Mouse (Mus musculus) midbrain, embryonic 11.5 days (tissue): ENCODE measurements around the gene Smarcd2. TPM values are rescaled to one million over a fixed set of nuclear protein-coding genes. Genes with fewer than 3 reads are reported as not detected.

Source experiments
- ATAC-seq: fragments of 200-750 bp; cut with Nextera tagmentation; 2 replicates; pipeline ENCODE4 v1.8.0; 2017; ENCODE audit warnings: moderate TSS enrichment, moderate library complexity; ENCODE audit not compliant: low FRiP score
- DNase-seq: peaks from one replicate; pipeline ENCODE4 v3.0.0; 2015; ENCODE audit warnings: low spot score; ENCODE audit errors: missing footprints
- H3K27ac ChIP-seq: fragments of 300-500 bp; sonication (generic); 2 replicates; pipeline ENCODE4 v1.5.1; 2014; ENCODE audit warnings: low read depth, low read length
- H3K27me3 ChIP-seq: fragments of 300-500 bp; sonication (generic); 2 replicates; pipeline ENCODE4 v1.6.1; 2014; ENCODE audit warnings: mild to moderate bottlenecking, low read length, moderate library complexity, mixed read lengths; ENCODE audit not compliant: control insufficient read depth, insufficient read depth
- H3K36me3 ChIP-seq: fragments of 300-500 bp; sonication (generic); 2 replicates; pipeline ENCODE4 v1.6.1; 2014; ENCODE audit warnings: mild to moderate bottlenecking, low read length, moderate library complexity, mixed read lengths; ENCODE audit not compliant: control insufficient read depth, insufficient read depth
- H3K4me1 ChIP-seq: fragments of 300-500 bp; sonication (generic); 2 replicates; pipeline ENCODE4 v1.6.1; 2014; ENCODE audit warnings: low read length; ENCODE audit not compliant: control insufficient read depth, insufficient read depth
- H3K4me2 ChIP-seq: fragments of 300-500 bp; sonication (generic); 2 replicates; pipeline ENCODE4 v1.6.1; 2014; ENCODE audit warnings: mild to moderate bottlenecking, moderate library complexity
- H3K4me3 ChIP-seq: fragments of 300-500 bp; sonication (generic); 2 replicates; pipeline ENCODE4 v1.5.1; 2014; ENCODE audit warnings: low read depth, low read length
- H3K9ac ChIP-seq: fragments of 300-500 bp; sonication (generic); 2 replicates; pipeline ENCODE4 v1.6.1; 2014; ENCODE audit warnings: low read length
- H3K9me3 ChIP-seq: fragments of 300-500 bp; sonication (generic); 2 replicates; pipeline ENCODE4 v1.6.1; 2016; ENCODE audit warnings: low read length; ENCODE audit not compliant: control insufficient read depth
- WGBS: fragments of 180-500 bp; shearing (Covaris S2); extraction: QIAGEN DNeasy Blood & Tissue Kit; methylation state at CpG from one replicate; pipeline ENCODE4 v1.1.7; 2014; 5-methylcytosine and 5-hydroxymethylcytosine counted together
- polyA plus RNA-seq: library from polyadenylated mRNA; unstranded; fragments of >200 nt; fragmentation: Nextera tagmentation; extraction: Ambion mirVana; gene quantifications from 2 replicates; pipeline ENCODE4 v1.2.1, GENCODE M21; 2014

Gene Smarcd2
- polyA plus RNA-seq, 1 experiment from 2014 or later = 26.5 TPM

DNA sequence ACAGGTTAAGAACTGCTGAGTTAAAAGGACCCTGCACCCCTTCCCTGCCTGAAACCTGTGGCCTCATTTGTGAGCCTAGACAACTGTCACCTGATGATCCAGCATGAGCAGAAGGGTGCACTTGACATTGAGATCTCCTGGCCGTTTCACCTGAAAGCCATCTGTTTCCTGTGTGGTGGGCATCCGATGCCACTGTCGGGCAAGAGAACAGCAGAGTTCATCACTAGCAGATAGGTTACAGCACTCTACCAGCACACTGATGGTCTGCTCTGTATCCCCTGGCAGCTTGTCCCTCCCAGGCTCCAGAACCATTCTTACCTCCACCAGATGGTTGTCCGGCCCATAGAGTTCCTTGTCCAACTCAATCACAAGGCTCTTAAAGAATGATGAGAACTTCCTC is 7.2 kb downstream of the Smarcd2 start:
- no peaks in the 10 kb centered on the region for H3K27me3 ChIP-seq
- no peak overlapping the region for H3K4me2 ChIP-seq
- H3K9me3 ChIP-seq = no peaks in the 10 kb centered on the region
- H3K9ac ChIP-seq = no peak overlapping the region
- H3K27ac ChIP-seq = no peak overlapping the region
- no peak overlapping the region for H3K4me3 ChIP-seq
- 0 out of 2 replicates have a peak, but pooled peaks cover 3% of the 10 kb centered on the region for H3K4me1 ChIP-seq
- 95% methylated on average over 4 of the region's 4 CpGs for WGBS
- no peak for ATAC-seq
- DNase-seq = no peak
- H3K36me3 ChIP-seq = peaks cover 53% of the 10 kb centered on the region

DNA sequence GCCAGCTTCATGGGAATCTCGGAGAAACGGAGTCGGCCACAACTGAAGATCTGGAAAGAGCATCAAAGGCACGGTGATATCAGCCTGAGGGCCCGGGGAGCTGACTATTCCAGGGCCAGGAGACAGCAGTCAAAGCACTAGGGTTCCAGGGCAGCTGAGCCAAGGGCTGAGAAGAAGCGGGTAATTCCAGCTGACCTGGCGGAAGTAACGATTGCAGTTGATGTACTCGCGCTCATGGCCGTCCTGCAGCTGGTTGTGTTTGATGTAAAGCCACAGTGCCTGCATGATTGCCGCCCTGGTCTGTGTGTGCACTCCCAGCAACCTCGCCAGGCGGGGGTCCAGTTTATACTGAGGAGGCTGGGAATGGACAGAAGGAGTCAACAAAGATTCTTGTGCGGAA is 7.8 kb downstream of the Smarcd2 start:
- Histone ChIP-seq H3K4me1 (0 out of 2 replicates have a peak, but pooled peaks cover 3% of the 10 kb centered on the region), H3K27ac (no peak overlapping the region), H3K27me3 (no peaks in the 10 kb centered on the region), H3K9ac (no peak overlapping the region), H3K4me2 (no peak overlapping the region), H3K4me3 (no peak overlapping the region), H3K9me3 (no peaks in the 10 kb centered on the region), H3K36me3 (peaks cover 53% of the 10 kb centered on the region)
- 96% methylated on average over 15 of the region's 15 CpGs for WGBS
- ATAC-seq (no peak), DNase-seq (no peak)

DNA sequence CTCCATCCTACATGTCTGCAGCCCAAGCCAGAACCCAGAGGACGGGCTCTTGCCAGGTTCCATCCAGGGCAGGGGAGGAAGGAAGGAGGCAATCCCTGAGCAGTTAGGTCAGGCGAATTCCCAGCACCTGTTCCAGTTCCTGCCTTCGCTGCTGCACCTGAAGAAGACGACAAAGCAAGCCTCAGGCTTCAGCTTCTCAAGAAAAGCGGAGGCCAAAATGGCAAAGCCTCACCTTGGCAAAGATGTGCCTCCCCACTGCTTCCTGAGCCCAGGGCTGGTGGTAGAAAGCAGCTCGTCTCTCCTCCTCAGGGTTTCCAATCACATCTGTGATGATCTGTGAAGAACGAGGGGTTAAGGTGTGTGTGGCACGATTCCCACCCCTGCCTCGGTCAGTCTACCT is 8.8 kb downstream of the Smarcd2 start:
- 0 out of 2 replicates have a peak, but pooled peaks cover 3% of the 10 kb centered on the region for H3K4me1 ChIP-seq
- H3K36me3 ChIP-seq = peaks cover 54% of the 10 kb centered on the region
- no peak for ATAC-seq
- H3K9ac ChIP-seq = no peak overlapping the region
- no peak overlapping the region for H3K4me3 ChIP-seq
- no peaks in the 10 kb centered on the region for H3K27me3 ChIP-seq
- H3K9me3 ChIP-seq = no peaks in the 10 kb centered on the region
- no peak overlapping the region for H3K4me2 ChIP-seq
- H3K27ac ChIP-seq = no peak overlapping the region
- WGBS = 96% methylated on average over 9 of the region's 9 CpGs
- DNase-seq = no peak

DNA sequence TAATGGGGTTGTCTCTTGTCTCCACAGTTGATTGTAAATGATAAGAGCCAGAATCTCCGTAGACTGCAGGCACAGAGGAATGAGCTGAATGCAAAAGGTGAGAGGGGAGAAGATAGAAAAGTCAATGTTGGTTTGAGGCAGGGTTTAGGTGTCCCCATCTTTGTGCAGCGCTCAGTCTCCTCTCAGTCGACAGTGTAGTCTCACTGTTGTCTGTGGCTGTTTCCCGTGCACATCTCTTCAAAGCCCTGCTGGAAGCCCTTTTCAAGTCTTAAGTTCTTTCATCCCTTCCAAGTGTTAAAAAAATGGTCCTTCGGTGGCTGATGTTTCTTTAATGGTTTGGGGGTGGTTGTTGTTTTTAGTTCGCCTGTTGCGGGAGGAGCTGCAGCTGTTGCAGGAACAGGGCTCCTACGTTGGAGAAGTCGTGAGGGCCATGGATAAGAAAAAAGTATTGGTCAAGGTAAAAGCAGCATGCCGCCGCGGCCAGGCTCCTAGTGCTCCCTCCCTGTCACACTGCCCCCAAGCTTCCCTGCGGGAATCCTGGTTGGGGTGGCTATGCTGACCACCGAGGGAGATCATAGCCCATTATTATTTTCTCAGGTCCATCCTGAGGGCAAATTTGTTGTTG is 11.8 kb downstream of the Smarcd2 start:
- peaks cover 52% of the 10 kb centered on the region for H3K36me3 ChIP-seq
- ATAC-seq = no peak
- no peak for DNase-seq
- peaks cover 10% of the 10 kb centered on the region for H3K4me1 ChIP-seq
- no peaks in the 10 kb centered on the region for H3K9me3 ChIP-seq
- H3K4me3 ChIP-seq = no peak overlapping the region
- no peak overlapping the region for H3K4me2 ChIP-seq
- 89% methylated on average over 14 of the region's 14 CpGs for WGBS
- H3K9ac ChIP-seq = no peak overlapping the region
- H3K27ac ChIP-seq = no peak overlapping the region
- no peaks in the 10 kb centered on the region for H3K27me3 ChIP-seq

DNA sequence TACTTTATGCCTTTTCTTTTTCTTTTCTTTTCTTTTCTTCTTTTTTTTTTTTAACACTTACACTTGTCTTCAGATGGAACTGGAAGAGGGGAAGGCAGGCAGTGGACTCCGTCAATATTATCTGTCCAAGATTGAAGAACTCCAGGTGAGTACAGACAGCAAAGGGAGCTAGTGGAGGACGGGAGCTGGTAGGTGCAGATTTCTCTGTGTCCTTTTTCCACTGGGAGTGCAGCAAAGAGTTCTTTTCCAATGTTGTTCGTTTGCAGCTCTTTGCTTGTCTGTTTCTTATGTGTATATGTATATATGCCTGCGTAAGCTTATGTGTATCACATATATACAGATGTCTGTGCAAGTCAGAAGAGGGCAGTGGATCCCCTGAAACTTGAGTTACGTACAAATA is 16.0 kb downstream of the Smarcd2 start:
- no peak for DNase-seq
- Histone ChIP-seq H3K4me1 (peaks cover 15% of the 10 kb centered on the region), H3K27ac (peak overlapping the region; percentile 60; the same call in 1 of the 2 replicates), H3K36me3 (peaks cover 15% of the 10 kb centered on the region), H3K9me3 (no peaks in the 10 kb centered on the region), H3K4me3 (peak overlapping the region; percentile 88), H3K9ac (peak overlapping the region; percentile 86), H3K27me3 (no peaks in the 10 kb centered on the region), H3K4me2 (peak overlapping the region; percentile 64)
- 77% methylated on average over 5 of the region's 5 CpGs for WGBS
- no peak for ATAC-seq

DNA sequence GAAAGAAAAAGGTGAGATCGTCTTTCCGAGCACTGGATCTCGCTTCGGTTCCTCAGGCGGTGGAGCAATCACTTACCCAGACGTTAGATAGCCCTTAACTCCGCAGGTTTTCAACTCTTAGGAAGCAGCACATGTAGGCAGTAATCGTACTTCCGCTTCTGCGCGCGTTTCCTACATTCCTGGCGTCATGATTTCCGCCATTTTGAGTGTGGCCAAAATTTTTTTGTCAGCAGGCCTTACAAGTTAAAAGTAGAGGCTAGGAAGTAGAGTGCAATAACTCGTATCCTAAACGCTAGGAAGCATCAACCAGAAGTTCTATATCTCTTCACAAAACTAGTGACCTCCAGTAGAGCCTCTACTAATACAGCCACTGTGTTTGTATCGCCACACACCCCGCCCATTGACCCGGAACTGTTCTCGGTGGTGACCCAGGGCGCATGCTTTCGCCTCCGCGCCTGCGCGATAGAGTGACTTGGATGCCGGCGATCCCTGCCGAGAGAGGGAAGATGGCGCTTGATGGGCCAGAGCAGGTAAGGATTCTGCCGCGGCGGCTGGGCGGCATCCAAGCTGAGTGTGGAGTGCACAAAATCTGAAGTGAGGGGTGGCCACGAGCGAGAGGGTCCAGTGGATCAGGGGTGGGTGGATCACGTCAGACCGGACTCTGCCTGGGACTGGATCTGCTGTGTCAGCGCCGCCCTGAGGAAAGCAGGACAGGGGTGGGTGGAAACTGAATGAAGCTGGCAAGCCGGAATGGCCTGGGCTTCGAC is 16.9 kb downstream of the Smarcd2 start, which contains the start of the genes Ftsj3 and Psmc5:
Gene Ftsj3, minus strand, starts transcription at position 395 of the 767 bp plus-strand sequence.
Gene Psmc5, plus strand, starts transcription at position 470 of the 767 bp plus-strand sequence.
- WGBS = under 1% methylated on average over 42 of the region's 42 CpGs

DNA sequence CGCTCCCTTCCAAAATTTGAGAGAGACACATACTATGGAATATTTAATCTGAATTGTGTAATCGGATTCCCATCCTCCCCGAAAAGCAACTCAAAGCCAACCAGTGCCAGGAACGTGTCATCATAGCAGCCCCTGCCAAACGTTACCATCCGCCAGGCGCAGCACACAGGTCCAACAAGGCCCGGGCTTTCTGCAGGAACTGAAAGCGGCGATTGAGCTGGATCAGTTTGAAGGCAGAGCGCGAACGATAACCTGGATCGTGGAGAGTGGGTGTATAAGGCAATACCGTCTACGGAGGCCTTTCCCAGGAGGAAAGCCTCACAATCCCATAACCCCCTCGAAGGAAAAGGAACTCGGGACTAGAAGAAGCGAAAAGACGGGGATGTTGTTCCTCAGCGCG is 17.6 kb downstream of the Smarcd2 start:
- peaks cover 15% of the 10 kb centered on the region for H3K36me3 ChIP-seq
- peaks cover 15% of the 10 kb centered on the region for H3K4me1 ChIP-seq
- ATAC-seq (no peak), DNase-seq (no peak)
- peak overlapping the region; percentile 64 for H3K4me2 ChIP-seq
- H3K9ac ChIP-seq = peak overlapping the region; percentile 86
- H3K27me3 ChIP-seq = no peaks in the 10 kb centered on the region
- WGBS = 4% methylated on average over 22 of the region's 22 CpGs
- H3K27ac ChIP-seq = no peak overlapping the region
- peak overlapping the region; percentile 88 for H3K4me3 ChIP-seq
- H3K9me3 ChIP-seq = no peaks in the 10 kb centered on the region

More for the DNA sequence above, 16.9 kb downstream of the Smarcd2 start, which contains the start of the genes Ftsj3 and Psmc5:
- Histone ChIP-seq H3K27ac (peak within 1 kb of the TSS; percentile 60), H3K9me3 (no peaks in the 10 kb centered on the region), H3K4me3 (peak within 1 kb of the TSS; percentile 88), H3K36me3 (peaks cover 9% of the 10 kb centered on the region), H3K4me2 (peak within 1 kb of the TSS; percentile 64), H3K9ac (peak within 1 kb of the TSS; percentile 86), H3K27me3 (no peaks in the 10 kb centered on the region), H3K4me1 (peaks cover 15% of the 10 kb centered on the region)
- ATAC-seq = peak; percentile 96
- DNase-seq = peak; percentile 99

DNA sequence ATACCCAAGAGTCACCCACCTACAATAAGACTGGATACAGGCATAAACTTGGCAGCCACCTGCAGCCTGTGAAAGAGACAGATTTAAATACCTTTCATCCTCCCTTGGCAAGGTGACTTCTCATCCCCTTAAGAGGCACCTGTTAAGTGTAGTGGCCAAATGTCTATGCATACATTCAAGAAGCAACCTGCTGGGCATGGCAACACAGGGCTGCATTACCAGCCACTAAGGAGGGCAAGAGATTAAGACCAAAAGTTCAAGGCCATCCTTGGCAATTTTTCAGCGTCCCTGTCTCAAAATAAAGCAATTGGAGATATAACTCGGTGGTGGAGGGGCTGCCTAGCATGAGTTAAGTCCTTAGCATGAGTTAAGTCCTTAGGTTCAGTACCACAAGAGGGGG is 18.0 kb downstream of the Smarcd2 start:
- Histone ChIP-seq H3K9ac (peak overlapping the region; percentile 86), H3K9me3 (no peaks in the 10 kb centered on the region), H3K4me3 (peak overlapping the region; percentile 88), H3K27ac (no peak overlapping the region), H3K36me3 (peaks cover 19% of the 10 kb centered on the region), H3K4me2 (peak overlapping the region; percentile 64), H3K27me3 (no peaks in the 10 kb centered on the region), H3K4me1 (peaks cover 15% of the 10 kb centered on the region)
- WGBS = 22% methylated on average over 2 of the region's 2 CpGs
- DNase-seq (no peak), ATAC-seq (no peak)

DNA sequence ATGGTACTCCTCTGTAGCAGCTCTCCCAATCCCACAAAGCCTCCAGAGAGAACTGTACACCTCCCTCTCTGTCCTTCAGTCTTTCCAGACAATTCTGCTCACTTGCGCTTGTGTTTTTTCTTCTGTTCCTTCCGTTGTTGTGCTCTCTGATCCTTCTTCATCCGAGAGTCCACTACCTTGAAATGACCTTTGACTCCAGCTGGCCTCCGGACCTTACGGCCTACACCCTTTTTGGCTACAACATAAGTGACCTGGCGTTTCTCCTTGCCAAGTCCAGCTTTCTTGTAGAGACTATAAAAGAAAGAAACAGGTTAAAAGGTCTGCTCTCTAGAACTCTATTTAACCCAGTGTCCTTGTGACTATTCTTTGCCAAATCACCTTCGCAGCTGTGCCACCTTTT is 23.4 kb downstream of the Smarcd2 start:
- Histone ChIP-seq H3K9ac (no peak overlapping the region), H3K9me3 (peaks cover 3% of the 10 kb centered on the region; the same call in 1 of the 2 replicates), H3K4me3 (no peak overlapping the region), H3K36me3 (peaks cover 51% of the 10 kb centered on the region), H3K27me3 (no peaks in the 10 kb centered on the region), H3K27ac (no peak overlapping the region), H3K4me1 (no peaks in the 10 kb centered on the region), H3K4me2 (no peak overlapping the region)
- 92% methylated on average over 7 of the region's 7 CpGs for WGBS
- no peak for ATAC-seq
- DNase-seq = no peak
